Mouse (Mus musculus) forebrain, postnatal 0 days (tissue): ENCODE data around the gene Ckb. TPM values are rescaled to one million over a fixed set of nuclear protein-coding genes. Genes with fewer than 3 reads are reported as not detected.
A peak's percentile ranks its signal among the peaks of the same experiment; 100 is the strongest.

Experiments used
- ATAC-seq: fragments of 200-750 bp; cut with Nextera tagmentation; 2 replicates; pipeline ENCODE4 v1.8.0; 2017; ENCODE audit warnings: mild to moderate bottlenecking, moderate library complexity
- DNase-seq: peaks from one replicate; pipeline ENCODE4 v3.0.0-alpha.2; 2015
- H3K27ac ChIP-seq: fragments of 300-500 bp; sonication (generic); 2 replicates; pipeline ENCODE4 v1.5.1; 2014; ENCODE audit warnings: low read depth, mild to moderate bottlenecking, antibody characterized with exemption, low read length, moderate library complexity, mixed read lengths
- H3K27me3 ChIP-seq: fragments of 300-500 bp; sonication (generic); 2 replicates; pipeline ENCODE4 v1.6.1; 2014; ENCODE audit warnings: mild to moderate bottlenecking, low read length, mixed read lengths; ENCODE audit not compliant: insufficient read depth
- H3K36me3 ChIP-seq: fragments of 300-500 bp; sonication (generic); 2 replicates; pipeline ENCODE4 v1.6.1; 2014; ENCODE audit warnings: mild to moderate bottlenecking, moderate library complexity; ENCODE audit not compliant: insufficient read depth
- H3K4me1 ChIP-seq: fragments of 300-500 bp; sonication (generic); 2 replicates; pipeline ENCODE4 v1.6.1; 2014; ENCODE audit warnings: antibody characterized with exemption; ENCODE audit not compliant: insufficient read depth
- H3K4me2 ChIP-seq: fragments of 300-500 bp; sonication (generic); 2 replicates; pipeline ENCODE4 v1.6.1; 2014; ENCODE audit warnings: low read depth, mild to moderate bottlenecking, moderate library complexity
- H3K4me3 ChIP-seq: fragments of 300-500 bp; sonication (generic); 2 replicates; pipeline ENCODE4 v1.5.1; 2014; ENCODE audit warnings: low read depth, low read length, mixed read lengths
- H3K9ac ChIP-seq: fragments of 300-500 bp; sonication (generic); 2 replicates; pipeline ENCODE4 v1.6.1; 2014; ENCODE audit warnings: mild to moderate bottlenecking
- H3K9me3 ChIP-seq: fragments of 300-500 bp; sonication (generic); 2 replicates; pipeline ENCODE4 v1.6.1; 2016; ENCODE audit warnings: low read length
- CTCF ChIP-seq: sonication (generic); IDR thresholded peaks from 2 replicates; pipeline ENCODE4 v1.5.1; 2016; ENCODE audit warnings: antibody characterized with exemption, control low read depth, low read depth
- WGBS: fragments of 180-500 bp; shearing (Covaris S2); extraction: QIAGEN DNeasy Blood & Tissue Kit; methylation state at CpG from one replicate; pipeline ENCODE4 v1.1.7; 2014; 5-methylcytosine and 5-hydroxymethylcytosine counted together
- polyA plus RNA-seq: library from polyadenylated mRNA; unstranded; fragments of >200 nt; fragmentation: Nextera tagmentation; extraction: Ambion mirVana; gene quantifications from 2 replicates; pipeline ENCODE4 v1.2.1, GENCODE M21; 2015
- total RNA-seq: library from RNA; depleted of rRNA; stranded (reverse); fragments of >200 nt; gene quantifications from 2 replicates; pipeline ENCODE4 v1.2.3, GENCODE M21; 2014

Ckb gene
- total and polyA plus RNA-seq, 2 experiments from 2014 or later = 1,430 to 1,650 TPM

DNA sequence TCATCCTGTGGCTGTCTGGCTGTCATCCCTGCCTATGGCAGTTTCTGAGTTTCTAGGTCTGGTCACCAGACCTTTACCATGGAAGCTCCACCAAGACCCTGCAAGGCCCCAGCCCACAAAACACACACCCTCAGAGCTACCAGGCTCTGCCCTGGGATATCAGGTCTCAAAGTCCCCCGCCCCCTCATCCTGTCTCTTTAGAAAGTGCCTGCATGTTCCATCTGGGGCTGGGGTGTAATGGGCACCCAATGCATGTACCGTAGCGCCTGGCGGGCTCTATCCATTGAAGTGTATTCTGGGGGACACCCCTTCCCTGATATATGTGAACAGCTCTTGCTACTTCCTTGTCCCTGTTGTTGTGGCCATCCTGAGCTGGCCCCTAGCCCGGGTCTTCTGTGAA lies 20.8 kb upstream of the Ckb start:
- Histone ChIP-seq H3K4me2 (no peak overlapping the region), H3K36me3 (no peaks in the 10 kb centered on the region), H3K27ac (peak overlapping the region; percentile 85), H3K27me3 (no peaks in the 10 kb centered on the region), H3K4me1 (peaks cover 25% of the 10 kb centered on the region), H3K4me3 (no peak overlapping the region), H3K9me3 (no peaks in the 10 kb centered on the region), H3K9ac (no peak overlapping the region)
- ATAC-seq = no peak
- no peak for TF ChIP-seq CTCF
- DNase-seq = no peak
- 61% methylated on average over 5 of the region's 5 CpGs for WGBS

DNA sequence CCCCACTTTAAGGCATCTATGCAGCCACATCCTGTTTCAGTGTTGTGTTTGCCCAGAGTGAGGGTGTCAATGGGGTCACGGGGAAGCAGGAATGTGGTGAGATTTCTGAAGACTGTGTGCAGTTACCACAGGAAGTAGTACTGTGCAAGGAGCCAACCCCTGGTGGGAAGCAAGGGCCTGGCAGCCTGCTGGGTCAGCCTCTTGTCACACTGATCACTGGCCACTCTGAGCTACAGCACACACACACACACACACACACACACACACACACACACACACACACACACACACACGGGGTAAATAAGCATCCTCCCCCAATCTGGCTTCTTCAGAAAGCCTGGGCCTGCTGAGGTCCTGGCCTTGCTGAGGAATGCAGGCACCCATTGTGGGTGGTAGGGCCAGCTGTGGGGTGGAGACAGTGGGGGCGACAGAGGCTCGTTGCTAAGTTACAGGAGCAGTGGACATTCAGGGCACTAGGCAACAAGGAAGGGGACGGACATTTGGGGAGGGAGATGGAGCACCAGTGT lies 19.3 kb upstream of the Ckb start:
- TF ChIP-seq CTCF = peak; percentile 23; the same call in 1 of the 2 replicates
- WGBS = 16% methylated on average over 5 of the region's 5 CpGs
- peak overlapping the region; percentile 62 for H3K27ac ChIP-seq
- peaks cover 29% of the 10 kb centered on the region for H3K4me1 ChIP-seq
- H3K9me3 ChIP-seq = no peaks in the 10 kb centered on the region
- no peaks in the 10 kb centered on the region for H3K27me3 ChIP-seq
- H3K36me3 ChIP-seq = no peaks in the 10 kb centered on the region
- H3K4me3 ChIP-seq = no peak overlapping the region
- no peak overlapping the region for H3K4me2 ChIP-seq
- peak; percentile 58 for DNase-seq
- ATAC-seq = peak; percentile 28
- no peak overlapping the region for H3K9ac ChIP-seq

DNA sequence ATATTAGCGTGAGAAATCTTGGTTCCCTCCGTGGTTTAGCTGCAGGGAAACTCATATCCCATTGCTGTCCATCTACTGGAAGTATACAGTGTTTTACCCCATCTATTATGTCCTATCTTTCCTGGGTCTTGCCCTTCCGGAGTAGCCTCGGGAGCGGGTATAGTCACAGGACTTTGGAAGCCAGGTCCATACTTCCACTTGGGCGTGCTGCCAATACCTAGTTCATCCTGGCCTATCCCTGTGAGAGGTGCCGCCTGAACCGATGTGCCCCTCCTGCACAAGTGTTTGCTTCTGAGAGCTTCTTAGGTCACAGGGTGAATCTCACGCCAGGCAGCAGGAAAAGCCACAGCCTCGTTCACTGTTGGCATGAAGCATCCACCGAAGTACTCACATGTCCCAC lies 17.3 kb upstream of the Ckb start:
- WGBS = 76% methylated on average over 11 of the region's 11 CpGs
- peaks cover 19% of the 10 kb centered on the region for H3K4me1 ChIP-seq

DNA sequence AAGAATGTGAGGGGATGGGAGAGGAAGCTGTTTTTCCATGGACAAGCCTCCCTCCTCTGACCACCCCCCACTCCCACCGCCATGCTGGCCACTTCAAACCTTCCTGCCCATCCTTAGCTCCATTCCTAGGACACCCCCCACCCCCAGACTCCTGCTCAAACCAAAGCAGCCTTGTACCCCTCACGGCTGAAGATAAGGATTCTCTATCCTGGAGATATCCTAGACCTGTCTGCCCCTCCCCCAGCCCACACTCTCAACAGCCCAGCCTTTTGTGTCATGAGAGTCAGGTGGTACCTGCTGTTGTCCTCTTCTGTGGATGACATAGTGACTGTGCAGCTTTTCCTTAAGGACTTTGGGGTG lies 15.9 kb upstream of the Ckb start:
- TF ChIP-seq CTCF = no peak
- no peak overlapping the region for H3K4me3 ChIP-seq
- WGBS = 25% methylated on average over 2 of the region's 2 CpGs
- H3K4me2 ChIP-seq = no peak overlapping the region
- peak overlapping the region; percentile 14; the same call in 1 of the 2 replicates for H3K9ac ChIP-seq
- H3K4me1 ChIP-seq = 0 out of 2 replicates have a peak, but pooled peaks cover 7% of the 10 kb centered on the region
- no peaks in the 10 kb centered on the region for H3K27me3 ChIP-seq
- ATAC-seq (no peak), DNase-seq (no peak)
- no peaks in the 10 kb centered on the region for H3K36me3 ChIP-seq
- no peaks in the 10 kb centered on the region for H3K9me3 ChIP-seq
- peak overlapping the region; percentile 79 for H3K27ac ChIP-seq

More for the DNA sequence above, 17.3 kb upstream of the Ckb start:
- H3K27me3 ChIP-seq = no peaks in the 10 kb centered on the region
- DNase-seq = no peak
- H3K9ac ChIP-seq = no peak overlapping the region
- no peak overlapping the region for H3K4me2 ChIP-seq
- TF ChIP-seq CTCF = no peak
- no peak overlapping the region for H3K4me3 ChIP-seq
- no peaks in the 10 kb centered on the region for H3K9me3 ChIP-seq
- H3K27ac ChIP-seq = no peak overlapping the region
- H3K36me3 ChIP-seq = no peaks in the 10 kb centered on the region
- no peak for ATAC-seq

DNA sequence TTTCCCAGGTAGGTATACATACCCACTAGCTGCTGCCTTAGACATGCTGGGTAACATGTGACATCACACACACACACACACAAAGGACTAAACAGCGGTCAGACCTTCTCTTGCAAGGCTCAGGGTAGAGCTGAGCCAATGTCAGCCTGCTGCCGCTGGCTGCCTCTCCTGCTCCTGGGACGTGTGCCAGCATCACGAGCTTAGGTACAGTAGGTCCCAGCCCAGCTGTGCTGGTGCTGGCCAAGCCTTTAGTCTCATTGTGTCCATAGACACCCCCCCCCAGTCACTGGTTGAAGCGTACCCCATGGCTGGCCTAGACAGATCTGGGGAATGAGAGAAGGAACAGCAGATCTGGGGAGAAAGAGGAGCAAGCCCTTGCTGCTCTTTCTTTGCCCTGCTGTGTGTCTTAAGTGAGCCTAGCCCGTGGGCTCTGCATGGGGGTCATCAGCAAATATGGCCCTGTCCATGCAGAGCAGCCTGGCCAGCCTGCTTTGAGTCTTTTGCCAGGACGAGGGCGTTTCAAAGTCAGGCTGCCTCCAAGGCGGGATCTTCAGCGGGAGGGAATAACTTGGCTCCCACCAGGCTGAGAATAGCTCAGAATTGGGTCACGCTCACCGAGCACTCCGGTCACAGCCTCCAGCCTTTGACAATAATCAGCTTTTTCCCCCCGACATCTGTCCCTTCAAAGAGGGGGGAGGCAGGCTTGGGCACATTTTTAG lies 15.4 kb upstream of the Ckb start:
- peak overlapping the region; percentile 14; the same call in 1 of the 2 replicates for H3K9ac ChIP-seq
- H3K27ac ChIP-seq = peak overlapping the region; percentile 79
- ATAC-seq (peak; percentile 72), DNase-seq (peak; percentile 62)
- H3K4me1 ChIP-seq = 0 out of 2 replicates have a peak, but pooled peaks cover 7% of the 10 kb centered on the region
- no peaks in the 10 kb centered on the region for H3K27me3 ChIP-seq
- WGBS = 8% methylated on average over 14 of the region's 14 CpGs
- TF ChIP-seq CTCF = no peak
- no peak overlapping the region for H3K4me2 ChIP-seq
- peaks cover 5% of the 10 kb centered on the region; the same call in 1 of the 2 replicates for H3K36me3 ChIP-seq
- no peaks in the 10 kb centered on the region for H3K9me3 ChIP-seq
- H3K4me3 ChIP-seq = no peak overlapping the region

DNA sequence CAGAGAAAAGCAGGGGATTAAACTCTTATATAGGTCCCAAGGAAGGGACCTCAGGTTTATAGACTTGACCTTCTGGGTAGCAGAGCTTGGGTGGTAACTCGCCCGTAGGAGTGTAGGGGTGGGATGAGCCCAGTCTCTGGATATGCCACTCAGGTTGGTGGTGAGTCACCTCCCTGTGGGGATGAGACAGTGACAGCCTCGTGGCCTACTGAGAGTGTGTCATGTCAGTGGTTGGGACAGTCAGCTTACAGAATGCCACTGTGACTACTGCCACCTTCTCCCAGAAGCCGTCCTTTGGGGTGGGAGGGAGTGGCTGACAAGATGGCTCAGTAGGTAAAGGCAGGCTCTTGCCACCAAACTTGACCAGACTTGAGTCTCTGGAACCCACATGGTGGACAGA lies 14.3 kb upstream of the Ckb start:
- H3K4me2 ChIP-seq = no peak overlapping the region
- peaks cover 7% of the 10 kb centered on the region; the same call in 1 of the 2 replicates for H3K36me3 ChIP-seq
- DNase-seq (no peak), ATAC-seq (no peak)
- no peak for TF ChIP-seq CTCF
- no peak overlapping the region for H3K9ac ChIP-seq
- H3K27me3 ChIP-seq = no peaks in the 10 kb centered on the region
- 84% methylated on average over 4 of the region's 4 CpGs for whole genome bisulfite sequencing
- no peaks in the 10 kb centered on the region for H3K9me3 ChIP-seq
- H3K4me3 ChIP-seq = no peak overlapping the region
- 0 out of 2 replicates have a peak, but pooled peaks cover 4% of the 10 kb centered on the region for H3K4me1 ChIP-seq
- peak overlapping the region; percentile 79; the same call in 1 of the 2 replicates for H3K27ac ChIP-seq

DNA sequence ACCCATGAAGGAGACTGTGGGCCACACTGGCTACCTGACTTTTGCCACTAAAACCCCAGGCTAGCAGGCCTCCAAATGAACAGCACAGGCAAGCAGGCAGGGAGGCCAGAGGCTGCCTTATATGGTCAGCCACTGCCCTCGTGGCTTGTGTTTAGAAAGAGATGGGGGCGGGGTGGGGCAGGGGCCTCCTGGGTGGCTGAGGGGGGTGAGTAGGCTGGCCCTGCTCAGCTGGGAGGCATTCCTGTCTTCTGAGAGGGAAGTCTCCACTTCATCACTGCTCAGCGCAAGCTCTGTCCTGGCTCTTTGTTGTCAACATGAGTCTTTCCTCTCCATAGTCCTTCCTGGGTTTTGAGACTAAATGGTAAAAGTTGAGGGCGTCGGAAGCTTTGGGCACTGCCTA lies 10.7 kb upstream of the Ckb start:
- no peak for DNase-seq
- 69% methylated on average over 5 of the region's 5 CpGs for WGBS
- no peak for TF ChIP-seq CTCF
- no peak for ATAC-seq
- Histone ChIP-seq H3K36me3 (peaks cover 14% of the 10 kb centered on the region), H3K9ac (no peak overlapping the region), H3K4me3 (no peak overlapping the region), H3K27me3 (no peaks in the 10 kb centered on the region), H3K4me2 (no peak overlapping the region), H3K27ac (no peak overlapping the region), H3K9me3 (no peaks in the 10 kb centered on the region), H3K4me1 (peaks cover 8% of the 10 kb centered on the region; the same call in 1 of the 2 replicates)
